Mouse (Mus musculus): ENCODE results near the gene Wdr54. TPM values are rescaled to one million over a fixed set of nuclear protein-coding genes. Genes with fewer than 3 reads are reported as not detected.

Wdr54 gene
- total and polyA plus RNA-seq, 3 experiments: 1.9 to 10.3 (median 7.8) TPM

DNA sequence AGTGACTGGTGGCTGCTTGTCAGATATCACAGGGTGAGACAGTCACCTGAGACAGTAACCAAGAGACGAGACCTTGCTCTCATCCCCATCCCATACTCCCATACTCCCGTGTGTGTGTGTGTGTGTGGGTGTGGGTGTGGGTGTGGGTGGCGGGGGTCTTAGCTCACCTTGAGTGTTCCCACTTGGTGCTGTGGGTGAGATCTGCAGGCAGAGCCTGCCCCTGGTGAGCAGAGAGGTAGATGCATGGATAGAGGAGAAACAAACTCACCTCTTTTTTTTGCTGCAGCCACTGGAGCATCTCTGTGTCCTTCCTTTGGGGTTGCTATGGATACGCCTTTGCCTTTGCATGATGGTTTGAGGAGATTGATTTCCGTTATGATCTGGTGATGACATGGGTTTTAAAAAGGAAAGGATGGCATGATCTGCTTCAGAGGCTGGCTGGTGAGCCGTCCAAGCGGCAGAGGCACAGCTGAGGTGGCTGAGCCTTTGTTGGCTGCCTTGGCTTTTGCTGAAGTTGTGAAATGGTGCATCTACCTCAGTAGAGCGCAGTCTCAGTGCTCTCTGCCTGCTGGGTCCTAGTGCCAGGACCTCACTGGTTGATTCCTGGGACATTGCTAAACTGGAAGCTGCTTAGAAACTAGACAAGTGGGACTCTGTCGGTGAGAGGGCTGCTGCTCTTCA is 16.2 kb upstream of the Wdr54 start:
- Histone ChIP-seq H3K27me3 (replicated peaks) (no peaks in the 10 kb centered on the region), H3K9ac (ENCODE audit: insufficient read depth, low read depth) (no peak overlapping the region), H3K79me2 (replicated peaks; ENCODE audit: control insufficient read depth, extremely low read depth, insufficient read depth, poor library complexity, severe bottlenecking) (no peaks in the 10 kb centered on the region), H3K4me3 (replicated peaks in 1 of 3; ENCODE audit: low read depth in 2 of 3, low read length in 2 of 3, poor library complexity in 1 of 3) (no peak overlapping the region), H3K4me1 (ENCODE audit: control insufficient read depth in 1 of 2, insufficient read depth in 2 of 2) (peaks cover 9 to 10% of the 10 kb centered on the region in 2 experiments; a peak in 2 of 4 replicates), H3K36me3 (replicated peaks in 1 of 2; ENCODE audit: control insufficient read depth in 1 of 2, insufficient read depth in 1 of 2, low read length in 1 of 2) (peaks cover 0 to 34% of the 10 kb centered on the region in 2 experiments), H3K27ac (ENCODE audit: insufficient read depth, low read depth) (no peak overlapping the region), H3K4me2 (ENCODE audit: insufficient read depth, low read depth, poor library complexity, severe bottlenecking) (no peak overlapping the region), H3K9me3 (replicated peaks; ENCODE audit: low read length) (no peaks in the 10 kb centered on the region)
- TF ChIP-seq SIN3A (IDR thresholded peaks at IDR 0.05; ENCODE audit: low read length) (no peak), MAFK (IDR thresholded peaks at IDR 0.05; ENCODE audit: insufficient replicate concordance, low read length) (no peak), ELF1 (IDR thresholded peaks at IDR 0.05; ENCODE audit: low read depth, low read length) (no peak), IRF4 (IDR thresholded peaks at IDR 0.05; ENCODE audit: low read depth, low read length) (no peak), SMC3 (IDR thresholded peaks at IDR 0.05; ENCODE audit: low read depth, low read length) (no peak), BHLHE40 (IDR thresholded peaks at IDR 0.05; ENCODE audit: low read depth, low read length) (no peak), MAX (IDR thresholded peaks at IDR 0.05; ENCODE audit: low read length) (no peak), HCFC1 (IDR thresholded peaks at IDR 0.05; ENCODE audit: low read depth, low read length) (no peak), NRF1 (IDR thresholded peaks at IDR 0.05; ENCODE audit: low read depth, low read length) (no peak), ZNF384 (IDR thresholded peaks at IDR 0.05; ENCODE audit: low read depth, low read length) (no peak), MAZ (IDR thresholded peaks at IDR 0.05; ENCODE audit: low read depth, low read length) (no peak), USF1 (IDR thresholded peaks at IDR 0.05; ENCODE audit: low read depth, low read length) (no peak)
- in situ Hi-C loops (cut with MboI; ENCODE audit: low pct_ligation_motif_present, low pct_unique_long_range_greater_than_20kb, low sequenced_read_pairs) (no loop called here), dilution Hi-C loops (cut with MboI; ENCODE audit: extremely low pct_ligation_motif_present, extremely low pct_unique_long_range_greater_than_20kb, low sequenced_read_pairs) (no loop called here)
- no peak for DNase-seq (ENCODE audit: extremely low read depth)

DNA sequence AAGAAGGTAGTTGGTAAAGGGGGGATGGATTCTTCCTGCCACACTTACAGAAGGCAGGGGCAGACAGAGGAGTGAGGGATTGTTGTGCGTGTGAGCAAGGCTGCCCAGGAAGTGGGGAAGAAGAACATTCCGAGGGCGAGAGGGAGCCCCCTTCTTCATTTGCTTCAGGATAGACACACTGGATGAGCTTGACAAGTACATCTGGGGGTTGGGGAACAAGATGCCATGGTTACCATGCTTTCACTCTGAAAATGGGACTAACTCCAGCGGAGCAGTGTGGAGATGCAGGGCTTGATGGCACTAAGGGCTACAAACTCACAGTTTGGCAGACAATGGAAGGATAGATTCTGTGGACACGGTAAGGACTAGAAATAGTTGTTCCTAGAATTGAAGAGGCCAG is 14.9 kb upstream of the Wdr54 start:
- TF ChIP-seq MAFK (IDR thresholded peaks at IDR 0.05; ENCODE audit: insufficient replicate concordance, low read length): no peak
- TF ChIP-seq MXI1 (IDR thresholded peaks at IDR 0.05; ENCODE audit: low read depth, low read length): no peak
- no peak for TF ChIP-seq USF1 (IDR thresholded peaks at IDR 0.05; ENCODE audit: low read depth, low read length)
- TF ChIP-seq IRF4 (IDR thresholded peaks at IDR 0.05; ENCODE audit: low read depth, low read length): no peak
- TF ChIP-seq SIN3A (IDR thresholded peaks at IDR 0.05; ENCODE audit: low read length): no peak
- no peak for TF ChIP-seq NRF1 (IDR thresholded peaks at IDR 0.05; ENCODE audit: low read depth, low read length)
- no peak for TF ChIP-seq ZKSCAN1 (IDR thresholded peaks at IDR 0.05; ENCODE audit: borderline replicate concordance, low read depth, low read length)
- TF ChIP-seq ZNF384 (IDR thresholded peaks at IDR 0.05; ENCODE audit: low read depth, low read length): no peak
- no peak for TF ChIP-seq CHD2 (IDR thresholded peaks at IDR 0.05; ENCODE audit: low read length)
- TF ChIP-seq PAX5 (IDR thresholded peaks at IDR 0.05; ENCODE audit: low read length): no peak
- TF ChIP-seq MAZ (IDR thresholded peaks at IDR 0.05; ENCODE audit: low read depth, low read length): no peak
- TF ChIP-seq ZMIZ1 (IDR thresholded peaks at IDR 0.05; ENCODE audit: low read depth, low read length): no peak
- no peak for TF ChIP-seq TCF12 (IDR thresholded peaks at IDR 0.05; ENCODE audit: low read depth, low read length)
- TF ChIP-seq RCOR1 (conservative IDR thresholded peaks at IDR 0.05; ENCODE audit: low read depth, low read length): no peak
- TF ChIP-seq CTCF (conservative IDR thresholded peaks at IDR 0.05 in 1 of 2, IDR thresholded peaks at IDR 0.05 in 1 of 2; ENCODE audit: low read depth in 2 of 2, low read length in 2 of 2): no peak
- TF ChIP-seq GABPA (IDR thresholded peaks at IDR 0.05; ENCODE audit: insufficient replicate concordance, low read depth, low read length): no peak
- TF ChIP-seq MYC (IDR thresholded peaks at IDR 0.05; ENCODE audit: low read depth, low read length): no peak
- TF ChIP-seq TBP (conservative IDR thresholded peaks at IDR 0.05; ENCODE audit: low read depth, low read length): no peak
- TF ChIP-seq USF2 (conservative IDR thresholded peaks at IDR 0.05; ENCODE audit: low read depth, low read length): no peak
- H3K36me3 ChIP-seq (replicated peaks in 1 of 2; ENCODE audit: control insufficient read depth in 1 of 2, insufficient read depth in 1 of 2, low read length in 1 of 2): peaks cover 0 to 31% of the 10 kb centered on the region in 2 experiments
- no peak overlapping the region for H3K4me3 ChIP-seq (replicated peaks in 1 of 3; ENCODE audit: low read depth in 2 of 3, low read length in 2 of 3, poor library complexity in 1 of 3)
- no peak overlapping the region for H3K27ac ChIP-seq (ENCODE audit: insufficient read depth, low read depth)
- no peaks in the 10 kb centered on the region for H3K27me3 ChIP-seq (replicated peaks)
- in situ Hi-C loops (cut with MboI; ENCODE audit: low pct_ligation_motif_present, low pct_unique_long_range_greater_than_20kb, low sequenced_read_pairs): no loop called here
- H3K9me3 ChIP-seq (replicated peaks; ENCODE audit: low read length): no peaks in the 10 kb centered on the region
- peaks cover 6 to 16% of the 10 kb centered on the region in 2 experiments; a peak in 3 of 4 replicates for H3K4me1 ChIP-seq (ENCODE audit: control insufficient read depth in 1 of 2, insufficient read depth in 2 of 2)
- H3K9ac ChIP-seq (ENCODE audit: insufficient read depth, low read depth): no peak overlapping the region
- H3K4me2 ChIP-seq (ENCODE audit: insufficient read depth, low read depth, poor library complexity, severe bottlenecking): no peak overlapping the region
- dilution Hi-C loops (cut with MboI; ENCODE audit: extremely low pct_ligation_motif_present, extremely low pct_unique_long_range_greater_than_20kb, low sequenced_read_pairs): no loop called here
- DNase-seq (ENCODE audit: extremely low read depth): no peak
- no peaks in the 10 kb centered on the region; the same call in none of the 2 replicates for H3K79me2 ChIP-seq (replicated peaks; ENCODE audit: control insufficient read depth, extremely low read depth, insufficient read depth, poor library complexity, severe bottlenecking)

Measured in CH12.LX (cell line).